Comparison of ENCODE assay signal across 34 mouse cellular contexts in genomic region chr12:28597699-28598098, GRCm38 (mm10). TPM values are rescaled to one million over a fixed set of nuclear protein-coding genes. Genes with fewer than 3 reads are reported as not detected.
"Had no signal": no experiment of that assay in that cellular context is flagged by ENCODE, and none has a peak within 500 bp of the region (broad histone marks: within the 10 kb centered on the region; RNA-seq: fewer than 3 reads in every experiment).

No protein-coding gene starts in this region.

- H3K9me3 ChIP-seq: heart, embryonic 13.5 days; heart, embryonic 15.5 days; intestine, embryonic 15.5 days; kidney, embryonic 15.5 days; limb, embryonic 13.5 days; limb, embryonic 15.5 days; liver, embryonic 13.5 days had no signal

- H3K27me3 ChIP-seq: heart, embryonic 15.5 days; intestine, embryonic 15.5 days; limb, embryonic 13.5 days had no signal

- H3K36me3 ChIP-seq: heart, embryonic 13.5 days; heart, embryonic 15.5 days; intestine, embryonic 15.5 days; kidney, embryonic 15.5 days; limb, embryonic 13.5 days; limb, embryonic 15.5 days; liver, embryonic 13.5 days had no signal

- H3K4me1 ChIP-seq: intestine, embryonic 15.5 days; kidney, embryonic 15.5 days; limb, embryonic 13.5 days; liver, embryonic 13.5 days had no signal

- H3K4me3 ChIP-seq: heart, adult 2 months; heart, embryonic 13.5 days; heart, embryonic 15.5 days; intestine, embryonic 15.5 days; kidney, embryonic 15.5 days; limb, embryonic 13.5 days; limb, embryonic 15.5 days; liver, embryonic 13.5 days had no signal

- H3K9ac ChIP-seq: heart, embryonic 13.5 days; heart, embryonic 15.5 days; hindbrain, embryonic 14.5 days; intestine, embryonic 15.5 days; kidney, embryonic 15.5 days; limb, embryonic 13.5 days; limb, embryonic 15.5 days; liver, embryonic 13.5 days had no signal

- DNase-seq: gastrocnemius, postnatal 14 days; gastrocnemius, postnatal 36 days; heart, adult 2 months; heart, postnatal 14 days; heart, postnatal 36 days; kidney, adult 2 months; kidney, adult 9 months; kidney, postnatal 14 days; kidney, postnatal 36 days; layer of hippocampus, adult 9-11 months; layer of hippocampus, postnatal 36 days; left cerebral cortex, postnatal 4 days; liver, embryonic 13.5 days had no signal

- H3K4me2 ChIP-seq: heart, embryonic 11.5 days; heart, embryonic 13.5 days; heart, embryonic 15.5 days; hindbrain, embryonic 14.5 days; intestine, embryonic 15.5 days; kidney, embryonic 15.5 days; limb, embryonic 13.5 days; limb, embryonic 15.5 days; liver, embryonic 11.5 days; liver, embryonic 13.5 days had no signal

- H3K27ac ChIP-seq: heart, adult 2 months; heart, embryonic 13.5 days; heart, embryonic 15.5 days; hindbrain, embryonic 14.5 days; intestine, embryonic 15.5 days; kidney, embryonic 15.5 days; kidney, postnatal 0 days; limb, embryonic 13.5 days; limb, embryonic 15.5 days; liver, embryonic 13.5 days had no signal

- ATAC-seq: inflammation-experienced regulatory T-cells, adult 6 months; intestine, embryonic 15.5 days; intestine, postnatal 0 days had no signal

RNA-seq across cellular contexts. Expression of gene Allc, which starts 15.4 kb away (rescaled TPM):
- total RNA-seq: gastrocnemius, adult 18-20 months; gastrocnemius, adult 8-10 months; gastrocnemius, postnatal 14 days; gastrocnemius, postnatal 36 days; heart, adult 2 months; heart, postnatal 14 days; heart, postnatal 36 days; hematopoietic stem cell, adult 5-6 weeks had no signal
- polyA plus RNA-seq: heart, embryonic 11.5 days; heart, embryonic 13.5 days; heart, embryonic 15.5 days; heart, postnatal 0 days; hindbrain, embryonic 11.5 days; inflammation-experienced regulatory T-cells, adult 6 months; intestine, embryonic 15.5 days; intestine, postnatal 0 days; kidney, embryonic 15.5 days; kidney, postnatal 0 days; large intestine, adult 2 months; limb, embryonic 11.5 days; limb, embryonic 13.5 days; limb, embryonic 15.5 days; liver, embryonic 11.5 days; liver, embryonic 13.5 days had no signal

RNA-seq across cellular contexts. Expression of gene Colec11, which starts 25.5 kb away (rescaled TPM):
- total RNA-seq: hematopoietic stem cell, adult 5-6 weeks had no signal

RNA-seq across cellular contexts. Expression of gene Dcdc2c, which starts 45.5 kb away (rescaled TPM):
- total RNA-seq: gastrocnemius, adult 18-20 months; gastrocnemius, adult 8-10 months; gastrocnemius, postnatal 36 days; heart, postnatal 36 days; hematopoietic stem cell, adult 5-6 weeks had no signal
- polyA plus RNA-seq: gonadal fat pad, adult 2 months; heart, adult 2 months; heart, embryonic 13.5 days; heart, embryonic 15.5 days; heart, postnatal 0 days; hindbrain, embryonic 16.5 days; inflammation-experienced regulatory T-cells, adult 6 months; intestine, embryonic 15.5 days; intestine, postnatal 0 days; kidney, adult 2 months; kidney, embryonic 15.5 days; kidney, postnatal 0 days; large intestine, adult 2 months; limb, embryonic 11.5 days; liver, embryonic 11.5 days had no signal
